Mouse (Mus musculus) ovary, adult 2 months (tissue): ENCODE measurements around the gene Yod1. TPM values are rescaled to one million over a fixed set of nuclear protein-coding genes. Genes with fewer than 3 reads are reported as not detected.

ENCODE experiments used
- polyA plus RNA-seq: library from polyadenylated mRNA; depleted of rRNA; stranded (reverse); fragments of >200 nt; gene quantifications from 2 replicates; pipeline ENCODE4 v1.2.3, GENCODE M21; 2012; rRNA removed

The Yod1 gene
- 1.7 and 1.9 TPM in 2 replicates for polyA plus RNA-seq

DNA sequence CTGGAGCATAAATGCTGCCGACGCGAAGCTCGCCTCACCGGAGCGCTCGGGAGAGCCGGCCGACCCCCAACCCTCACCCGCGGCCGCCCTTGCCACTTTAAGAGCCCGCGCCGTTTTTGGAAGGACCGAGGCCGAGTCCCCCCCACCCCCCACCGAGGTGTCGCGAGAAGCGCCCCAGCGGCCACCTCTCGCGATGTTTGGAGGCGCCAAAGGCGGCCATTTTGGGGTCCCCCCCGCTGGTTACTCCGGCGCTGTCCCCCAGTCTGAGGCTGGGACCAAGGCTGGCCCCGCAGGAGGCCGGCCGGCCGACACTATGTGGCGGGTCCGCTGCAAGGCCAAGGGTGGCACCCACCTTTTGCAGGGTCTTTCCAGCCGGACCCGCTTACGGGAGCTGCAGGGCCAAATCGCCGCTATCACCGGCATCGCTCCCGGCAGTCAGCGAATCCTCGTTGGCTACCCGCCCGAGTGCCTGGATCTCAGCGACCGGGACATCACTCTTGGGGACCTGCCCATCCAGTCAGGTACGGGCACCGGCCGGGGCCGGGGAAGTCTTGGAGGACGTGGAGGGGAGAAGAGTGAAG, at the start of gene Yod1:
Gene Yod1, plus strand, starts transcription at position 37 of the 581 bp plus-strand sequence.

DNA sequence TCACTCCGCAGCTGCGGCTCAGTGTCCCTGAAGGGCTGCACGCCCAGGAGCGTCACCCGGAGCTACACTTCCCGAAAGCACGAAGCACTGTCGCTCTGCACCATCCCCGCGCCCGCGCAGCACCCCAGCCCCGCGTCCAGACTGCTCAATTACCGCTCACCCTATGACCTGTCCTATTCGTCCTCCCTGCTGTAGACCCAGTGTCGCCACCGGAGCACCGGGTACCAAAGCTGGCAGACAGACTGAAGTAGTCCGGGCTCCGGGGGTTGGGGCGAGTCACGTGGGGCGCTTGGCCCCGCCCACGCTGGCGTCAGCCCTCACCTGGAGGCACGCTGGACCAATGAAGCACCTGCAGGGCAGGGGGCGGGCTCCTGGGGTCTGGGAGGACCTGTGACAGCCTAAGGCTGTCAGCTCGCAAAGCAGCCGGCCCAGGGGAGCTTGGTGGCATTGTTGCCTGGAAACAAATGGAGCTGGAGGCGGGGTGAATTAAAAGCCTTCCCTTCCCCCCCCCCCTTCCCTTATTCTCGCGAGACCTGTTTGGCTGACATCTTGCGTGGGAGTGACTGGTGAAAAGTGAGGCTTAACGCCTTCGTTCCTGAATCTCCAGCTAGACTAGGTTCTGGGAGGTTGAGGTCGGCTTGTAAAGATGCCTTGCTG, 1.4 kb upstream of the Yod1 start, which contains the start of gene Gm29427:
Gene Gm29427, minus strand, starts transcription at position 239 of the 657 bp plus-strand sequence.

DNA sequence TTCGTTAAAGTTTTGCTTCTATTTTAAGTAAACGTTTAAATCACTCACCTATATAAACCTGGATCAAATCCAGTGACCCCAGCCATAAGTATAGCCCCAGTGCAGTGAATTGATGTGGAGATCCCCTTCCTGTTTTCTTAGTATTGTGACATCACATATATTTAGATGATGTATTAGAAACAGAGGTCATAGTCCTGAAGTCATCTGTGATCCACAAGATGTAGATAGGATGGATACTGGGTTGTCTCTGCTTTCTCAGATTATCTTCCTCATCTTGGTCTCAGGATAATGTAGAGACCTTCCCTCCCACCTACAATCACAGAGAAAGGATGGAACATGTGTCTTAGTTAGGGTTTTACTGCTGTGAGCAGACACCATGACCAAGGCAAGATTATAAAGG, 12.0 kb downstream of the Yod1 start, which contains the start of gene Pfkfb2:
Gene Pfkfb2, minus strand, starts transcription at position 101 of the 400 bp plus-strand sequence.

DNA sequence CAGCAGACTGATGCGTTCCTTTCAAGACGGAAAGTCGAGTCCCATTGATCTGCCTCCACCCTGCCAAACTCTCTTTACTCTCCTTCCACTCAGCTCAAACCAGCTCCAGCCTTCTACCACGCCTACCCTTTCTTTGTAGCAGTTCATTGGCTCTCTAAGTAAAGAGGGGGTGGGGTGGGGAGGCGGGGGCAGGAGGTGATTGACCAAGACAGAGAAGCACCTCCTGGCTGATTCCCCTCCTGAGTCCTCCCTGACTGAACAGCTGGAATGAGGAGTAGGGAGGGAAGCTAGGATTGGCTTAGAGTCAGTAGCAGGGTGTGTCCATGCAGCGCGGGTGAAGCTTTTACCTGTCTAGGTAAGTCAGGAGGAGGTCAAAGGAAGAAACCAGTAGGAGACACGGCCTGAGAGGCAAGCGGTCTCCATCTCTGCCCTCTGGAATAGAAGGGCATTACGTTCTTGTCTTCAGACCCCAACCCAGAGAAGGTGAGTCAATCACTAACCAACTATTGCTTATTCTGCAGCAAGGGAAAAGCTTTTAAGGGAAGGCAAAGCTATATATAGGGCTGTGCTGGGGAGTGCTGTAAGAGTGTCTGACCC, 14.7 kb downstream of the Yod1 start, which contains the start of gene AA986860:
Gene AA986860, plus strand, starts transcription at position 236 of the 597 bp plus-strand sequence.

Other genes starting within 250 kb of the Yod1 start
- not detected in 2 replicates for gene Zp3r, start 87.7 kb upstream of the Yod1 start, polyA plus RNA-seq
- gene C4bp, start 55.7 kb upstream of the Yod1 start, polyA plus RNA-seq, result 0.15 and 0.41 TPM in 2 replicates
- not detected in 2 replicates for gene Gm29427, start 1.5 kb upstream of the Yod1 start, polyA plus RNA-seq
- 8.6 and 10.9 TPM in 2 replicates for gene Pfkfb2, start 11.9 kb downstream of the Yod1 start, polyA plus RNA-seq
- gene AA986860, start 14.6 kb downstream of the Yod1 start, polyA plus RNA-seq, result 0.83 and 0.97 TPM in 2 replicates
- gene Fcamr, start 83.6 kb downstream of the Yod1 start, polyA plus RNA-seq, result 0.08 and 0.15 TPM in 2 replicates
- gene Pigr, start 109.4 kb downstream of the Yod1 start, polyA plus RNA-seq, result 2.7 and 5.8 TPM in 2 replicates
- 0.35 and 0.46 TPM in 2 replicates for gene Fcmr, start 148.3 kb downstream of the Yod1 start, polyA plus RNA-seq
- gene Il24, start 170.1 kb downstream of the Yod1 start, polyA plus RNA-seq, result 0.18 TPM in 1 of 2 replicates, not detected in the other
- not detected in 2 replicates for gene Il20, start 194.1 kb downstream of the Yod1 start, polyA plus RNA-seq
- not detected in 2 replicates for gene Il19, start 222.8 kb downstream of the Yod1 start, polyA plus RNA-seq